Mouse (Mus musculus) limb, embryonic 10.5 days (tissue): ENCODE data around the gene Gm49416. TPM values are rescaled to one million over a fixed set of nuclear protein-coding genes. Genes with fewer than 3 reads are reported as not detected.
A peak's percentile ranks its signal among the peaks of the same experiment; 100 is the strongest.
"Not testable (repeated sequence)": the region's sequence is repeated elsewhere in the genome, so short reads cannot be mapped to it uniquely, and the experiment has no call there.

Experiments
- DNase-seq: peaks from one replicate; pipeline ENCODE4 v3.0.0-alpha.2; 2017; ENCODE audit warnings: low spot score
- H3K27ac ChIP-seq: fragments of 300-500 bp; sonication (generic); 2 replicates; pipeline ENCODE4 v1.5.1; 2016; ENCODE audit warnings: mild to moderate bottlenecking
- H3K27me3 ChIP-seq: fragments of 300-500 bp; sonication (generic); 2 replicates; pipeline ENCODE4 v1.6.1; 2016; ENCODE audit warnings: low read depth, mild to moderate bottlenecking; ENCODE audit not compliant: poor library complexity, severe bottlenecking
- H3K36me3 ChIP-seq: fragments of 300-500 bp; sonication (generic); 2 replicates; pipeline ENCODE4 v1.6.1; 2016; ENCODE audit warnings: mild to moderate bottlenecking, moderate library complexity
- H3K4me1 ChIP-seq: fragments of 300-500 bp; sonication (generic); 2 replicates; pipeline ENCODE4 v1.6.1; 2016
- H3K4me3 ChIP-seq: fragments of 300-500 bp; sonication (generic); 2 replicates; pipeline ENCODE4 v1.5.1; 2016; ENCODE audit warnings: mild to moderate bottlenecking, moderate library complexity
- H3K9me3 ChIP-seq: fragments of 300-500 bp; sonication (generic); replicated peaks from 2 replicates; pipeline ENCODE4 v1.6.1; 2016; ENCODE audit warnings: mild to moderate bottlenecking
- WGBS: fragments of 180-500 bp; shearing (Covaris S2); methylation state at CpG from one replicate; pipeline ENCODE4 v1.1.7; 2016; 5-methylcytosine and 5-hydroxymethylcytosine counted together
- polyA plus RNA-seq: library from polyadenylated mRNA; unstranded; fragments of >200 nt; fragmentation: Nextera tagmentation; extraction: Ambion mirVana; gene quantifications from 2 replicates; pipeline ENCODE4 v1.2.1, GENCODE M21; 2016

Gm49416 gene
- polyA plus RNA-seq, 1 experiment from 2014 or later: not detected

DNA sequence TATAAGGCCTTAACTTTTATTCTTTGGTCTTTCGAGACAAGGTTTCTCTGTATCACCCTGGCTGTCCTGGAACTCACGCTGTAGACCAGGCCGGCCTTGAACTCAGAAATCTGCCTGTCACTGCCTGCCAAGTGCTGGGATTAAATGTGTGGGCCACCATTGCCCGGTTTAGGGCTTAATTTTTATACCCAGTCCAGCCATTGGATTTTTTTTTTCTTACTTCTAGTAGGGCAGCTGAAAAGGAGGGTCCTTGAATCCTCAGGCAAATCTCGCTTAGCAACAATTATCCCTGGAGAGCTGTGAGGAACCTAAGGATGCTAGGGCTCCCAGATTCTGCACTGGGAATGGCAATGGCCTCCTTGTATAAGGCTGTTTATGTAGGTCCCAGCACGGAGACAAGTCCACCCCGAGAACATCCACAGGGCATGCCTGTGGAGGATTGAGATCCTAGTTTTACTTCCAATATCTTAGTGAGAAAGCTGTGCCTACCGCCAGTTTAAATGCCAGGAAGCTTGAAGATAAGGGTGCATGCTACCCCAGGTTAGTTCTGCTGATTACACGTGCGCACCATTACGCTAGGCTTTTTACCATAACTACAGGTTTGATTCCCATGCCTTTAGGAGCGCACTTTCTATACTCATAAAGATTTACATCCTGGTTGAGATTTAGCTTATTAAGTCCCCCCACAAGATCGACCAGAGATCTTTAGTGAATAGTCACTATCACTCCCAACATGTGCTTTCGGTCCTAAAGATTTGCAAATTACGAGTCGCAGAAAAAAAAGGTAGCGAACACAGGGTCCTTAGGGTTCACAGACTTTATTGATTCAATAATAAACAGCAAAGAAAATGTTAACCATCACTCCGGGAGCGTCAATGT is 902 bp upstream of the Gm49416 start:
- Histone ChIP-seq H3K27me3 (no peaks in the 10 kb centered on the region), H3K4me1 (peaks cover 14% of the 10 kb centered on the region), H3K27ac (peak overlapping the region; percentile 93), H3K9me3 (no peaks in the 10 kb centered on the region), H3K36me3 (peaks cover 21% of the 10 kb centered on the region), H3K4me3 (peak overlapping the region; percentile 68)
- 17% methylated on average over 19 of the region's 19 CpGs for WGBS
- no peak for DNase-seq

DNA sequence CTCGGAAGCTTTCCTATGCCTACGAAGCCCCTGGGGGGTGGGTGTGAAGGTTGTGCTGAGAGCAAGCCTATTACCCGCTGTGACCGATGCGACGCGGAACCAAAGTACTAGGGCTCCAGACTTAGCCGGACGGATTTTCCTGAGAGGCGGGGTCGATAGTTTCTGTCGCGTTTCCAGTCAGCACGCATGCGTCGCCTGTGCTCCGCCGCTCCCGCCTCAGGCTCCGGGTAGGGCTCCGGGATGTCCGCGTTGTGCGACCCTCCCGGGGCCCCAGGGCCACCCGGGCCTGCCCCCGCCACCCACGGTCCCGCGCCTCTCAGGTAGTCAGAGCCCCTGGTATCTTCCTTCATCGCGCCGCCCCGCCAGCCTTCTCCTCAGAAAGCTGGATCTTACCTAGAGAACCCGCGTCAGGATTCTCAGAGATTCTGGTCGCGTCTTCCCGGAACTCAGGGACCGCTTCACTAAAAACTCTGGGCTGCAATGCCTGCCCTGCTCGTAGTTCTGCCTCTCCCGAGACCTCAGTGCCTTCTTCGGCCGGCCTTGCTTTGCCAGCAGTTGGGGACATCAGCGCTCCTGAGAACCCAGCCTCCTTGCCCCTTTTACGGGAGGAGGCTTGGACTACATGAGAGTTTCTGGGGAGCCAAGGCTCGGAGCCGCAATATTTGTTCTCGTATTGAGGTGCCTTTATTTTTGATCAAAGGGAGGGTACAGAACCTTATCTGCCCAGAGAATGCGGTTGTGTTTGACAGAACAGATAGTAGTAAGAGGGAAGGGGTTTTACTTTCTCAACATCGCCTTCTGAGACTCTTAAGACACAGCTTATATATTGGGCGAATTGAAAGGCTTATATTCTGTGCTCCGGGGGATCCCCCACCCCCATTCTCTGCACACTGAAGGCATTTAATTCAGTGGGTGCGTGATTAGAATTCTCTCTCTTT is 4.4 kb downstream of the Gm49416 start, which contains the start of gene Ints5:
Ints5 (plus strand) TSS at position 177 of the 938 bp plus-strand sequence.
- Histone ChIP-seq H3K36me3 (peaks cover 51% of the 10 kb centered on the region), H3K4me3 (peak within 1 kb of the TSS; percentile 90), H3K27me3 (no peaks in the 10 kb centered on the region), H3K4me1 (peaks cover 31% of the 10 kb centered on the region), H3K27ac (peak within 1 kb of the TSS; percentile 94), H3K9me3 (no peaks in the 10 kb centered on the region)
- DNase-seq: peak; percentile 87
- WGBS: 3% methylated on average over 54 of the region's 54 CpGs

DNA sequence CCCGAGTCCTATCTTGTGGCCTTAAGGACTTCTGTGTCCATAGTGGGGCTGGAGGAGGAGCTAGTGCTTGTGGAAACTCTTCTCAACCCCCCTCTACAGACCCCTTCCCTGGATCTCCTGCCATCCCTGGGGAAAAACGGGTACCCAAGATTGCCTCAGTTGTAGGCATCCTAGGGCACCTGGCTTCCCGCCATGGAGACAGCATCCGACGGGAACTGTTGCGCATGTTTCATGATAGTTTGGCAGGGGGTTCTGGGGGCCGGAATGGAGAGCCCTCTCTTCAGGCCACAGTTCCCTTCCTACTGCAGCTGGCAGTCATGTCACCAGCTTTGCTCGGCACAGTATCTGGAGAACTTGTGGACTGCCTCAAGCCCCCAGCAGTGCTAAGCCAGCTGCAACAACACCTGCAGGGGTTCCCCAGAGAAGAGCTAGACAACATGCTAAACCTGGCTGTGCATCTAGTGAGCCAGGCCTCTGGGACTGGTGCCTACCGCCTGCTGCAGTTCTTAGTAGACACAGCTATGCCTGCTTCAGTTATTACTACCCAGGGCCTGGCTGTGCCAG is 6.8 kb downstream of the Gm49416 start:
- no peaks in the 10 kb centered on the region for H3K27me3 ChIP-seq
- peak overlapping the region; percentile 6; the same call in 1 of the 2 replicates for H3K4me3 ChIP-seq
- H3K9me3 ChIP-seq: no peaks in the 10 kb centered on the region
- no peak overlapping the region for H3K27ac ChIP-seq
- peaks cover 51% of the 10 kb centered on the region for H3K36me3 ChIP-seq
- peaks cover 33% of the 10 kb centered on the region for H3K4me1 ChIP-seq
- no peak for DNase-seq
- WGBS: 94% methylated on average over 9 of the region's 9 CpGs

DNA sequence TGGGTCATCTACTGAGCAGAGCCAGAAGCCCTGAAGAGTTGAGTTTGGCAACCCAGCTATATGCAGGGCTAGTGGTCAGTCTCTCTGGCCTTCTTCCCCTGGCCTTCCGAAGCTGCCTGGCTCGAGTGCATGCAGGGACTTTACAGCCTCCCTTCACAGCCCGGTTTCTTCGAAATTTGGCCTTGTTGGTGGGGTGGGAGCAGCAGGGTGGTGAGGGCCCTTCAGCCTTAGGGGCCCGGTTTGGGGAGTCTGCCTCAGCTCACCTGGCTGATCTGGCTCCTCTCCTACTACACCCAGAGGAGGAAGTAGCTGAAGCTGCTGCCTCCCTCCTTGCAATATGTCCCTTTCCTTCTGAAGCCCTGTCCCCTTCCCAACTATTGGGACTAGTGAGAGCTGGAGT is 7.5 kb downstream of the Gm49416 start:
- peaks cover 51% of the 10 kb centered on the region for H3K36me3 ChIP-seq
- WGBS: 91% methylated on average over 5 of the region's 5 CpGs
- not testable (repeated sequence) for H3K9me3 ChIP-seq, H3K4me3 ChIP-seq, DNase-seq, H3K27ac ChIP-seq, H3K27me3 ChIP-seq
- H3K4me1 ChIP-seq: peaks cover 33% of the 10 kb centered on the region

DNA sequence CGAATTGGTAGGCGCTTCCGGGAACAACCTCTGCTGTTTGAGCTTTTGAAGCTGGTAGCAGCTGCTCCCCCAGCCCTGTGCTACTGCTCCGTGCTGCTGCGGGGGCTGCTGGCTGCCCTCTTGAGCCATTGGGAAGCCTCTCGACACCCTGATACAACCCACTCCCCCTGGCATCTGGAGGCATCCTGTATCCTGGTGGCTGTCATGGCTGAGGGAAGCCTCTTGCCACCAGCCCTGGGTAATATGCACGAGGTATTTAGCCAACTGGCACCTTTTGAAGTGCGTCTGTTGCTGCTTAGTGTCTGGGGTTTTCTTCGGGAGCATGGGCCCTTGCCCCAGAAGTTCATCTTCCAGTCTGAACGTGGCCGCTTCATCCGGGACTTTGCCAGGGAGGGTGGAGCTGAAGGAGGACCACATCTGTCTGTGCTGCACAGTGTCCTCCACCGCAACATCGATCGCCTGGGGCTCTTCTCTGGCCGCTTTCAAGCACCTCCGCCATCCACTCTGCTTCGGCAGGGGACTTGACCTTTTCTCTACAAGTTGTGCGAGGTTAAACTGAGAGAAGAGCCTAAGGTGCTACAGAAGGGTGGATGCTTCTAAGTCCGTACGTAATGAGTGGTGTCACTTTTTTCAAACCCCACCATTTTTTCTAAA is 8.6 kb downstream of the Gm49416 start:
- Histone ChIP-seq H3K27ac (peak overlapping the region; percentile 94), H3K36me3 (peaks cover 57% of the 10 kb centered on the region), H3K4me3 (peak overlapping the region; percentile 90), H3K4me1 (peaks cover 33% of the 10 kb centered on the region)
- 27% methylated on average over 21 of the region's 21 CpGs for WGBS
- peak; percentile 49 for DNase-seq
- not testable (repeated sequence) for H3K9me3 ChIP-seq, H3K27me3 ChIP-seq

DNA sequence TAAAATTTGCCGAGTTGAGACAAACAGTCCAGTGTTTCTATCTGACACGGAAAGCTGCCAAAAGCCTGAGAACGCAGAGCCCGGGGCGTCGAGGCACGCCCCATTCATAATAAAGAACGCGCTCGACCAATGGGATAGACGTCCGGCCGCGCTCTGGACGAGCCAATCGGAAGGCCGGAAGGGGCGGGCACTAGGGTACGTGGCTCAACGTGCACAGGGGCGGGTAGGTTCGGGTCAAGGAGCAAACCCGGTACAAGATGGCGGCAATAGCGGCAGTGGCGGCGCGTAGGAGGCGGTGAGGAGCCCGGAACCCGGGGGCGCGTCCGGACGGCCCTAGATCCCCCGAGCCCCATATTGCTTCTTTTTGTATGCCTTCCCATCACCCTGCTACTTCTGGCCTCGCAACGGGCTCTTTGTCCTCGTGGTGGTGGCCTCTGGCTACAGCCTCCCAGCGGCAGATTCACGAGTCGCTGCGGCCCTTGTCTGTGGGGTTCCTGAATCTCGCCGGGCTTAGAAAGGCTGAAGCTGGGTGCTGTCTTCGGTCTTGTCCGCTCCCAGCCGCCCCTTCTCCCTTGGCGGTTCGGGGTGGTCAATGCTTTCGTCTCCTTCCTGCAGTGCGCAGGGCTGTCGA is 9.3 kb downstream of the Gm49416 start, which contains the start of gene Ganab:
Ganab (plus strand) TSS at position 207 of the 631 bp plus-strand sequence.
- Histone ChIP-seq H3K27ac (peak within 1 kb of the TSS; percentile 94), H3K36me3 (peaks cover 61% of the 10 kb centered on the region), H3K4me1 (peaks cover 33% of the 10 kb centered on the region), H3K27me3 (no peaks in the 10 kb centered on the region), H3K4me3 (peak within 1 kb of the TSS; percentile 90), H3K9me3 (no peaks in the 10 kb centered on the region)
- DNase-seq: peak; percentile 96
- WGBS: under 1% methylated on average over 53 of the region's 53 CpGs

DNA sequence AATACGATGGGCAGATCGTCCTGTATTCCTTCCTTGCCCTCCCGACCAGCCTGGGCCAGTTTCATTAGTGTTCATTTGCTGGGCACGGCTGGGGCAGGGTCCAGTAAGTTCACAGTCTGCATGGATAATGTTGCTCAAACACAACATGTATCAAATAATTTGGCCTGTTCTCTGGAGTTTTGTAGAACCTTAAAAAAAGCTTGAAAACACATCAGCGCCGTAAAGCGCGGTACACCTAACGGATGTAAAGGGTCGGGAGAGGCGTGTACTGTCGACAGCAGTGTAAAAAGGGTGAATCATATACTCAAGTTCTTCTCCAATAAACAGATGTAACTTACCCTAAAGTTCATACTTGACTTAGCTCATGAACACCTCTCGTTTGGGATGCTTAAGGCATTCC is 9.8 kb downstream of the Gm49416 start:
- Histone ChIP-seq H3K36me3 (peaks cover 67% of the 10 kb centered on the region), H3K4me1 (peaks cover 31% of the 10 kb centered on the region), H3K9me3 (no peaks in the 10 kb centered on the region), H3K4me3 (peak overlapping the region; percentile 90), H3K27ac (peak overlapping the region; percentile 94), H3K27me3 (no peaks in the 10 kb centered on the region)
- WGBS: 16% methylated on average over 13 of the region's 13 CpGs
- DNase-seq: no peak

DNA sequence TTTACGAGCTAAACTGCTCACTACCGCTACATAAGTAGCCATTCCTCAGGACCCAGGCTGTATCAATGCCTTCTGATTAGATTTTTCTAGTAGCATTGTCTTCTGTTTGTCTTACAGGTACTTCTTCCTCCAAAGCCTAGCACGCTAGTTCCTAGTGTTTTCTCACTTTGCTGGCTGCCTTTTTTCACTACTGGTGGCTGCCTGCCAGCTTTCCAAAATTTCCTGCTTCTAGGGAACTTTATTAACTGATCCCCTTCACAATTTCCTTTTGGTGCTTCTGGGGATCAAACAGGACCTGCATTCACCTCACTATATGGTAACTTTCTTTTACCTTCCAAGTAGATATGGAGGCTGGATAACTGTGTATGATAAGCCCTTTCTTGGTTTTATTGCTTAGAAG is 10.4 kb downstream of the Gm49416 start:
- 0 out of 2 replicates have a peak overlapping the region, but pooled peaks have one; percentile 94 for H3K27ac ChIP-seq
- DNase-seq: no peak
- peaks cover 72% of the 10 kb centered on the region for H3K36me3 ChIP-seq
- no peaks in the 10 kb centered on the region for H3K27me3 ChIP-seq
- H3K4me1 ChIP-seq: peaks cover 27% of the 10 kb centered on the region
- H3K4me3 ChIP-seq: peak overlapping the region; percentile 90
- WGBS: 69% methylated on average over 3 of the region's 3 CpGs
- H3K9me3 ChIP-seq: no peaks in the 10 kb centered on the region

DNA sequence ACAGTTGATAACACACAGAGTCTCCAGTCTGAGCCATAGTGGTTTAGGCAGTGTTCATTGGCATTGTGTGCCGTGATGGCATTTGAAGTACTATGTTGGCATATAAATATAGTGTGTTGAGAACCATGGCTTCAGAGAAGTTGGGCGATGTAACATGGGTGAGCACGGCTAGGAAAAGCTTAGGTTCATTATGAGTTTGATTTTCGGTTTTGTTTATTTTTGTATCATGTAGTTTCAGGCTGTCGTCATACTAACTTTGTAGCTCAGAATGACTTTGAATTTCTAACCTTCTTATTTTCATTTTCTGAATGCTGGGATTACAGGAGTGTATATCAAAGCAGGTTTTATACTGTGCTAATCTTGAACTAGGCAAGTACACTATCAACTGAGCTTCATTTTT is 14.7 kb downstream of the Gm49416 start:
- peaks cover 10% of the 10 kb centered on the region for H3K4me1 ChIP-seq
- no peak overlapping the region for H3K4me3 ChIP-seq
- DNase-seq: no peak
- H3K27me3 ChIP-seq: no peaks in the 10 kb centered on the region
- H3K27ac ChIP-seq: no peak overlapping the region
- no peaks in the 10 kb centered on the region for H3K9me3 ChIP-seq
- WGBS: 96% methylated on average over 5 of the region's 5 CpGs
- peaks cover 83% of the 10 kb centered on the region for H3K36me3 ChIP-seq

DNA sequence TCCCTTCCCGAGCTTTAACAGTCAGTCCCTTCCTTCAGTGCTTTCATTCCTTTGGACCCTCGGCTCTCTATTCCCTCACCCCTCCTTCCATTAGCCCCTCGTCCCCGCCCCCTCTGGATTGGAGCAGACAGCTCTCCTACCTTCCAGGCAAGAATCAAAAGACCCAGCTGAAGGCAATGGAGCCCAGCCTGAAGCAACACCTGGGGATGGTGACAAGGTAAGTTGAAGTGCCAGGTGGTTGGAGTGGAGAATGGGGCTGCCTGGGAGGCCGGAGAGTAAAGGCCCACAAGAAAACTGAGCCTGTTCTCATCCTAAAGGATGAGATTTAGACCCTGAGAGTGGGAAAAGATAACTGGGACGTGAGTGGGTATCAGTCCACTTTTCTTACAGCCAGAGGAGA is 19.8 kb downstream of the Gm49416 start:
- Histone ChIP-seq H3K36me3 (peaks cover 99% of the 10 kb centered on the region), H3K27me3 (no peaks in the 10 kb centered on the region), H3K27ac (no peak overlapping the region), H3K4me1 (no peaks in the 10 kb centered on the region), H3K9me3 (no peaks in the 10 kb centered on the region), H3K4me3 (no peak overlapping the region)
- DNase-seq: no peak
- WGBS: 92% methylated on average over 6 of the region's 6 CpGs

DNA sequence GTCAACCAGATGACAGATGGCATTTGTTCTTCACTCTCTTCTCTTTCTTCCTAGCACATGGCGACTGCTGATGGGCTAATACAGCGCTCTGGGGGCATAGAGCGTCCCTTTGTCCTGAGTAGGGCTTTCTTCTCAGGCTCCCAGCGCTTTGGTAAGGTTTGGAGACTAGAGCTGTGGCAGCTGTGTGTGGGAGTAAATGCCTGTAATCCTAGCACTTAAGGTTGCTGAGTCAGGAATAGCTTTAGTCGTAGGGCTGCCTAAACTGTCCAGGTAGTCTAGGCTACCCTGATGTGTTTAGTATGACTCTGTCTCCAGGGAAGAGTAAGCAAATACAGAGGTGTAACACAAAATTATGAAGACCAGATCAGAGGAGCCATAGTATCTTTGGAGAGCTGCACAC is 23.1 kb downstream of the Gm49416 start:
- Histone ChIP-seq H3K27ac (no peak overlapping the region), H3K9me3 (no peaks in the 10 kb centered on the region), H3K36me3 (peaks cover 100% of the 10 kb centered on the region), H3K27me3 (no peaks in the 10 kb centered on the region), H3K4me1 (no peaks in the 10 kb centered on the region), H3K4me3 (no peak overlapping the region)
- 96% methylated on average over 5 of the region's 5 CpGs for WGBS
- no peak for DNase-seq

DNA sequence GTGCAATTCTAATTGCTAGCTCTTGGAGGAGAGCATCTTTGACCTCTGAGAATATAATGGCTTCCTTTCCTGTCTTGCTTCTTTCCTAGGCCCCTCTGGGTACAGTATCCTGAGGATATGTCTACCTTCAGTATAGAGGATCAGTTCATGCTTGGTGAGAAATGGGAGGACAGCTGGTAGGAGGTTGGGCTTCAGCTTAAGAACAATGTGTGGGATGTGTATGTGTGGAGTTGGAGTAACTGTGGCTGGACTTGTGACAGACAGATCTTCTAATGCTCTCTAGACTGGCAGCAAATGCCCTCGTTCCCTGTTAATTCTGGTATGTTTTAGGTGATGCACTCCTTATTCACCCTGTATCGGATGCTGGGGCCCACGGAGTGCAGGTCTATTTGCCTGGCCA is 25.5 kb downstream of the Gm49416 start:
- H3K27ac ChIP-seq: no peak overlapping the region
- 98% methylated on average over 3 of the region's 3 CpGs for WGBS
- peaks cover 84% of the 10 kb centered on the region for H3K36me3 ChIP-seq

More for the DNA sequence above, 25.5 kb downstream of the Gm49416 start:
- H3K4me1 ChIP-seq: no peaks in the 10 kb centered on the region
- DNase-seq: no peak
- H3K9me3 ChIP-seq: no peaks in the 10 kb centered on the region
- H3K4me3 ChIP-seq: no peak overlapping the region
- H3K27me3 ChIP-seq: no peaks in the 10 kb centered on the region
